Mouse (Mus musculus): ENCODE measurements at regions not wholly inside any gene's neighbourhood (a gene's known extent, or its start where the extent isn't known, plus 50 kb on each side); places are given as distances from the start of the nearest gene placed in this dataset.

DNA sequence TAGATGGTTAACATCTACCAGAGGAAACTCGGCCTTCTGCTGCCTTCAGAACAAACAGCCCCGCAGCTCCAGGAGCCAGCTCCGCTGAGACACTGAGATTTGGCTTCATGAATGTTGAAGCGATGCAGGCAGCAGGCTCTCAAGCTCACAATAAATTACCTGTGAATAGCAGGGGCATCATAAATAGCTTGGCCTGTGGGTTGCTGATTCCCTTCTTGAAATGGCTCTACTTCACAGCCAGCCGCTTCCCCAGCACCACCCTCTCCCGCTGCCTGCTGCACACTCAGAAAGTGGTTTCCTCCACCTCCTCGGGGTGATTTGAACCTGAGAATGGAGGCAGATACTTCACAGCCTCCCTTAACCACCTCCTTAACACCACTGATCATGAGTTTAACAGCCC is 104.2 kb upstream of the Topaz1 start:
- no peaks in the 10 kb centered on the region for H3K36me3 ChIP-seq (ENCODE audit: control insufficient read depth, insufficient read depth)
- H3K4me3 ChIP-seq (ENCODE audit: low read depth, low read length) = no peak overlapping the region
- 37% methylated on average over 7 of the region's 7 CpGs for WGBS
- H3K27ac ChIP-seq (ENCODE audit: low read depth, low read length) = no peak overlapping the region
- H3K27me3 ChIP-seq (replicated peaks; ENCODE audit: control insufficient read depth, insufficient read depth, low read length) = no peaks in the 10 kb centered on the region
- no peak for ATAC-seq
- TF ChIP-seq CTCF (IDR thresholded peaks at IDR 0.05; ENCODE audit: low read depth) = no peak
- no peaks in the 10 kb centered on the region for H3K9me3 ChIP-seq (ENCODE audit: control insufficient read depth)
- H3K4me2 ChIP-seq (replicated peaks; ENCODE audit: low read depth) = no peak overlapping the region
- H3K4me1 ChIP-seq (replicated peaks; ENCODE audit: control insufficient read depth, insufficient read depth, low read length) = no peaks in the 10 kb centered on the region
- no peak overlapping the region for H3K9ac ChIP-seq (ENCODE audit: low read depth, low read length)

GRCm38 (mm10) chr9:122645569-122645968 is 101.6 kb upstream of the Topaz1 start:
- H3K9me3 ChIP-seq (ENCODE audit: control insufficient read depth) = no peaks in the 10 kb centered on the region

DNA sequence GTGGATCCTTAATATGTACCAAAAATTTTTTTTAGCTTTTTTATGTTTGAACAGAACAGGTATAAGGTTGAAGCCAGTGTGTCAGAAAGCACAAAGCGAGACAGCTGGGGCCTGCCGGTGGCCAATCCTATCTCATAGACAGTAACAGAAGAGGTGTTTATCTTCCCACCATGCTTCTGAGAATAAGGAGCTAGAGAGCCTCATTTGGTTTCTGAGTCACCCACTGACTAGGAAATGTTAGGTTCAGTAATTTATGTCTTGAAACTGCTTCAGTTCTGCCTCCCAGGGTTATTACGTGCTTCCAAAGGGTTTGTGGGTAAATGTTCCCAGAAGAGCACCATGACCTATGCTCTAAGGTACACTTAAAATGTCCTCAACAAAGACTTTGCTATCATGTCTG is 96.3 kb upstream of the Topaz1 start:
- 83% methylated on average over 3 of the region's 3 CpGs for WGBS
- H3K4me1 ChIP-seq (replicated peaks; ENCODE audit: control insufficient read depth, insufficient read depth, low read length) = no peaks in the 10 kb centered on the region
- ATAC-seq = no peak
- H3K9me3 ChIP-seq (ENCODE audit: control insufficient read depth) = no peaks in the 10 kb centered on the region
- no peak overlapping the region for H3K9ac ChIP-seq (ENCODE audit: low read depth, low read length)
- H3K27ac ChIP-seq (ENCODE audit: low read depth, low read length) = no peak overlapping the region
- H3K36me3 ChIP-seq (ENCODE audit: control insufficient read depth, insufficient read depth) = no peaks in the 10 kb centered on the region
- no peak overlapping the region for H3K4me2 ChIP-seq (replicated peaks; ENCODE audit: low read depth)
- no peak overlapping the region for H3K4me3 ChIP-seq (ENCODE audit: low read depth, low read length)
- no peaks in the 10 kb centered on the region for H3K27me3 ChIP-seq (replicated peaks; ENCODE audit: control insufficient read depth, insufficient read depth, low read length)
- no peak for TF ChIP-seq CTCF (IDR thresholded peaks at IDR 0.05; ENCODE audit: low read depth)

More at GRCm38 (mm10) chr9:122645569-122645968, 101.6 kb upstream of the Topaz1 start:
- Histone ChIP-seq H3K4me1 (replicated peaks; ENCODE audit: control insufficient read depth, insufficient read depth, low read length) (no peaks in the 10 kb centered on the region), H3K27ac (ENCODE audit: low read depth, low read length) (no peak overlapping the region), H3K4me2 (replicated peaks; ENCODE audit: low read depth) (no peak overlapping the region), H3K27me3 (replicated peaks; ENCODE audit: control insufficient read depth, insufficient read depth, low read length) (no peaks in the 10 kb centered on the region), H3K9ac (ENCODE audit: low read depth, low read length) (no peak overlapping the region), H3K36me3 (ENCODE audit: control insufficient read depth, insufficient read depth) (no peaks in the 10 kb centered on the region), H3K4me3 (ENCODE audit: low read depth, low read length) (no peak overlapping the region)
- ATAC-seq = no peak
- no peak for TF ChIP-seq CTCF (IDR thresholded peaks at IDR 0.05; ENCODE audit: low read depth)
- 57% methylated on average over 5 of the region's 5 CpGs for WGBS

- WGBS = 49% methylated on average over 17 of the region's 17 CpGs
- H3K27me3 ChIP-seq (replicated peaks; ENCODE audit: control insufficient read depth, insufficient read depth, low read length) = no peaks in the 10 kb centered on the region
- ATAC-seq = no peak
- no peaks in the 10 kb centered on the region for H3K36me3 ChIP-seq (ENCODE audit: control insufficient read depth, insufficient read depth)
- 0 out of 2 replicates have a peak, but pooled peaks have one; percentile 8 for TF ChIP-seq CTCF (IDR thresholded peaks at IDR 0.05; ENCODE audit: low read depth)
- no peak overlapping the region for H3K4me2 ChIP-seq (replicated peaks; ENCODE audit: low read depth)
- H3K4me1 ChIP-seq (replicated peaks; ENCODE audit: control insufficient read depth, insufficient read depth, low read length) = no peaks in the 10 kb centered on the region
- H3K9me3 ChIP-seq (ENCODE audit: control insufficient read depth) = no peaks in the 10 kb centered on the region
- H3K9ac ChIP-seq (ENCODE audit: low read depth, low read length) = no peak overlapping the region
- no peak overlapping the region for H3K4me3 ChIP-seq (ENCODE audit: low read depth, low read length)
- H3K27ac ChIP-seq (ENCODE audit: low read depth, low read length) = no peak overlapping the region
Observed at GRCm38 (mm10) chr9:122655583-122655982, 91.6 kb upstream of the Topaz1 start.

GRCm38 (mm10) chr9:122660050-122660449 is 87.1 kb upstream of the Topaz1 start:
- Histone ChIP-seq H3K9me3 (ENCODE audit: control insufficient read depth) (no peaks in the 10 kb centered on the region), H3K4me3 (ENCODE audit: low read depth, low read length) (no peak overlapping the region), H3K27me3 (replicated peaks; ENCODE audit: control insufficient read depth, insufficient read depth, low read length) (no peaks in the 10 kb centered on the region), H3K4me1 (replicated peaks; ENCODE audit: control insufficient read depth, insufficient read depth, low read length) (no peaks in the 10 kb centered on the region), H3K36me3 (ENCODE audit: control insufficient read depth, insufficient read depth) (no peaks in the 10 kb centered on the region), H3K9ac (ENCODE audit: low read depth, low read length) (no peak overlapping the region), H3K27ac (ENCODE audit: low read depth, low read length) (no peak overlapping the region), H3K4me2 (replicated peaks; ENCODE audit: low read depth) (no peak overlapping the region)
- WGBS = 74% methylated on average over 9 of the region's 9 CpGs
- no peak for ATAC-seq
- TF ChIP-seq CTCF (IDR thresholded peaks at IDR 0.05; ENCODE audit: low read depth) = no peak

DNA sequence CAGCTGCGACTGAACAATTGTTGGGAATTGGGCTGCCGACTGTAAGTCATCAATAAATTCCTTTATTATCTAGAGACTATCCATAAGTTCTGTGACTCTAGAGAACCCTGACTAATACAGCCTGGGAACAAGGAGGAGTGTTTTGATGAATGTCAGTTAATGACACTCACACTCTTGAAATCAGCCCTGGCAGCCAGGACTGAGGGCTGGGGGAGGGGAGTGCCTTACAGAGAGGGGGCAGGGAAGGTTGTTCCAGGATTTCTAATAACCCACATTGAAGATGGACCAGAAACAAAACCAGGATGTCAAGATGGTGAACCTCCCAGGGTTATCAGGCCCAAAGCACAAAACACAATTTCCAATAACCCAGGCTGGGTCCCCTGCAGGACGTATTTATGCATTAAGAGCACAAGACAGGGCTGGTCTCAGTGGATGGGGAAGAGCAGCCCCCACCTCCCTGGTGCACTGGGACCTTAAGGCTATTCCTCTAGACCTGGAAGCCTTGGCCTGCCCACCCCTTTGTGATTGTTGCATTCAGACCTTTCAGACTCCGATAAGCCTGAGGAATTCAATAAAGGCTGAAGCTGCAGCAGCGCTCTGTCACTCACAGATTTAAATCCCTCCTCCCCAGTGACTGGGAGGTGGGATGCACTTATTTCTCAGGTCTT is 80.0 kb upstream of the Topaz1 start:
- H3K9ac ChIP-seq (ENCODE audit: low read depth, low read length) = no peak overlapping the region
- H3K4me3 ChIP-seq (ENCODE audit: low read depth, low read length) = no peak overlapping the region
- no peaks in the 10 kb centered on the region for H3K27me3 ChIP-seq (replicated peaks; ENCODE audit: control insufficient read depth, insufficient read depth, low read length)
- no peaks in the 10 kb centered on the region for H3K4me1 ChIP-seq (replicated peaks; ENCODE audit: control insufficient read depth, insufficient read depth, low read length)
- H3K36me3 ChIP-seq (ENCODE audit: control insufficient read depth, insufficient read depth) = no peaks in the 10 kb centered on the region
- no peak for TF ChIP-seq CTCF (IDR thresholded peaks at IDR 0.05; ENCODE audit: low read depth)
- ATAC-seq = no peak
- whole genome bisulfite sequencing = 37% methylated on average over 3 of the region's 5 CpGs
- no peak overlapping the region for H3K27ac ChIP-seq (ENCODE audit: low read depth, low read length)
- no peaks in the 10 kb centered on the region for H3K9me3 ChIP-seq (ENCODE audit: control insufficient read depth)
- no peak overlapping the region for H3K4me2 ChIP-seq (replicated peaks; ENCODE audit: low read depth)

- Histone ChIP-seq H3K4me2 (replicated peaks; ENCODE audit: low read depth) (no peak overlapping the region), H3K4me1 (replicated peaks; ENCODE audit: control insufficient read depth, insufficient read depth, low read length) (no peaks in the 10 kb centered on the region), H3K4me3 (ENCODE audit: low read depth, low read length) (no peak overlapping the region), H3K36me3 (ENCODE audit: control insufficient read depth, insufficient read depth) (no peaks in the 10 kb centered on the region), H3K9ac (ENCODE audit: low read depth, low read length) (no peak overlapping the region), H3K27me3 (replicated peaks; ENCODE audit: control insufficient read depth, insufficient read depth, low read length) (no peaks in the 10 kb centered on the region), H3K9me3 (ENCODE audit: control insufficient read depth) (no peaks in the 10 kb centered on the region), H3K27ac (ENCODE audit: low read depth, low read length) (no peak overlapping the region)
- 68% methylated on average over 3 of the region's 3 CpGs for WGBS
- no peak for TF ChIP-seq CTCF (IDR thresholded peaks at IDR 0.05; ENCODE audit: low read depth)
- no peak for ATAC-seq
Observed at GRCm38 (mm10) chr9:122667646-122667981, 79.5 kb upstream of the Topaz1 start.

All from intestine, postnatal 0 days (tissue).